Mouse (Mus musculus) heart, adult 8-10 months (tissue): Measurements from ENCODE around the gene Kpna6. TPM values are rescaled to one million over a fixed set of nuclear protein-coding genes. Genes with fewer than 3 reads are reported as not detected.
A peak's percentile ranks its signal among the peaks of the same experiment; 100 is the strongest.

Experiments used
- DNase-seq: peaks from one replicate; pipeline ENCODE4 v3.0.0; 2022; ENCODE audit warnings: low spot score
- total RNA-seq, 4 experiments: library from RNA; stranded (reverse); gene quantifications; 2 replicates each; pipeline ENCODE4 v1.2.4; 2022

The Kpna6 gene
- total RNA-seq, 4 experiments from 2014 or later = 59.7 to 77.9 (median 72.2) TPM

DNA sequence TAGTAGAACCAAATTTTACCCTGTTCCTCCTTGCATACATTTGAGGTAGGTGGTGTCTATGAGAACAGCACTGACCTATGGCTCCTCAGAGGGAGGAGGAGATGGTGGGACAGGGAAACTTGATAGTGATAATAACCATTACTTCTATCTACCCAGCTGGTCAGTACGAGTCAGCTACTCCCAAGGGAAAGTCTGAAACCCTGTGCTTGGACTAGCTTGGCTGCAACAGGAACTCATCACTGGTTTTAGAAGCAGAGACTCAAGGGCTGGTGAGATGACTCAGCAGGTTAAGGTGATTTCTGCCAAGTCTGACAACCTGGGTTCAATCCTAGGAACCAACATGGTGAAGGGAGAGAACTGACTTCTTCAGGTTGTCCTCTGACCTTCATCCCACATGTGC, 23.9 kb downstream of the Kpna6 start:
- DNase-seq = no peak

GRCm38 (mm10) chr4:129645204-129645603, 27.4 kb downstream of the Kpna6 start:
- DNase-seq = no peak

DNA sequence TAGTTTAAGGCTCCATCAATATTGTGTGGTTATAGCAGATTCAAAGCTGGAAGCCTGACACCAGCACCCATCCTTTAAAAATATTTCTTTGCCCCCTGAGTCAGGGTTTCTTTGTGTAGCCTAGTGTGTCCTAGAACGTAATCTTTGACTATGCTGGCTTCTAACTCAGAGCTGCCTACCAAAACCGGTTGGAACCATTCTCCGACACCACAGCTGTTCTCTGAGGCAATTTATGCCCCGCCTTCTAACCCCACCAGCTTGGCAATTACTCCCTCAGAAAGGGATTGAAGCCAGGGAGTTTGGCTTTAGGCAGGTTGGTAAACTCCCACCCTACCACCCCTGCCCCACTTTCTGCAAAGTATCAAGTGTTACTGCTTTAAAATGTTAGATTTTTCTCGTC, 30.8 kb downstream of the Kpna6 start:
- DNase-seq = no peak

- peak; percentile 98 for DNase-seq
Measured at GRCm38 (mm10) chr4:129640638-129641467, 31.7 kb downstream of the Kpna6 start, which contains the start of gene Txlna. Gene Txlna, minus strand, starts transcription at chr4:129641065.

DNA sequence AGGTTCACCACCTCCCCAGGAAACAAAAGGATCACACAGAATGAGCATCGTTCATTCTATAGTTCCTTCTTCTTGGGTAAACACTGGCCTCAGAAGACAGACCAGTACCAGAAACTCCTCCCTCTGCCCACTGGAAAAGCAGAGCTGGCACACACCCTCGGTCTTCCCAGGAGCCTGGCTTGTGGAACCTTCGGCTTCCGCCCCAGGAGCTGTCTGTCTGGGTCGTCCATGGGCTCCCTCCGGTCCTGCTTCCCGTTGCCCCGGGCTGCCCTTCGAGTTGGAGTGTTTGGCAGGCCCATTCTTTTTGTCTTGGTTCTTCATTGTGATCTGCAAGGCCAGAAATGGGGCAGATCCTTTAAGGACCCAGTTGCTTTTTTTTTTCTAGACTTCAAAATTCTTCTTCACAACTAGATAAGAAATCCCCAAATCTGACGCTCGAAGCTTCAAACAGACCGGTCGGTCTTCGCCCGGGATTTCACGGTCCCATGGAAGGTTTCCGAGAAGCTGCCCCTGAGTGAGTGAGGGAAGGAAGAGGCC, 32.4 kb downstream of the Kpna6 start:
- peak; percentile 33 for DNase-seq

GRCm38 (mm10) chr4:129639221-129639620, 33.3 kb downstream of the Kpna6 start:
- DNase-seq = no peak

- DNase-seq = no peak
Measured at GRCm38 (mm10) chr4:129633852-129634251, 38.7 kb downstream of the Kpna6 start.

DNA sequence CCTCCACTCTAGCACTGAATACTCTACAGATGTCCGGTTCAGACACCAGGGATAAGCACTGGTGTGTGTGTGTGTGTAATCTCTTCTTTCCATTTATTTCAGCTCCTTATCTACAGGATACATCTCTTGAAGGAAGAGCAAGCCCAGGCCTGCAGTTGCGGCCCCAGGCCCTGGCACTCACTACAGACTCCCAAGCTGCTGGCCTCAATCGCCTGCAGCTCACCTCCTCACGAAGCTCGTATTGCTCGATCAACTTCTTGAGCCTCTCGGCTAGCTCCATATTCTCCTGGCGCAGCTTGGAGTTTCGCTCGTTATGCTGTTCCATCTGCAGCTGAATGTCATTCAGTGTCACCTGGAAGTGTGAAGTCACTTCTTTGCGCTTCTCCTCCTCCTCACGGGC, 40.7 kb downstream of the Kpna6 start:
- DNase-seq = no peak

DNA sequence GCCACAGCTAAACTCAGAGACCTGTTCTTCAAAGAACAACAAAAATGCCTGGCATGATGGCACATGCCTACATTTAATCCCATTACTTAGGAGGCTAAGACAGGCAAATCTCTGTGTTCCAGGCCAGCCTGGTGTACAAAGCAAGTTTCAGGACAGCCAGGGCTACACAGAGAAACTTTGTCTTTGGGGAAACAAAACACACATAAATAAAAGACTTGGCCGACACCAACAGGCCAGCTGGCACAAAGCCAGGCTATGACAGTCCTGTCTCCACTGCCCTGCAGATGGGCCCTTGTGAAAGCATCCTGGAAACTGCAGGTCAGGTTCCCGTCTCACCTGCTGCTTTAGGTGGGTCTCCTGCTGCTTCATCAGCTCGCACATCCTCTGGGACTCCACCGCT, 41.6 kb downstream of the Kpna6 start:
- no peak for DNase-seq

- no peak for DNase-seq
Measured at GRCm38 (mm10) chr4:129626035-129626434, 46.5 kb downstream of the Kpna6 start.

- no peak for DNase-seq
Measured at GRCm38 (mm10) chr4:129625496-129625895, 47.1 kb downstream of the Kpna6 start.

GRCm38 (mm10) chr4:129625029-129625370, 47.6 kb downstream of the Kpna6 start:
- DNase-seq = peak; percentile 39

- peak; percentile 90 for DNase-seq
Measured at GRCm38 (mm10) chr4:129624281-129625028, 48.1 kb downstream of the Kpna6 start.

GRCm38 (mm10) chr4:129623681-129624091, 48.9 kb downstream of the Kpna6 start, which contains the start of gene Ccdc28b:
Gene Ccdc28b, minus strand, starts transcription at chr4:129623947.
- DNase-seq = peak; percentile 81

DNA sequence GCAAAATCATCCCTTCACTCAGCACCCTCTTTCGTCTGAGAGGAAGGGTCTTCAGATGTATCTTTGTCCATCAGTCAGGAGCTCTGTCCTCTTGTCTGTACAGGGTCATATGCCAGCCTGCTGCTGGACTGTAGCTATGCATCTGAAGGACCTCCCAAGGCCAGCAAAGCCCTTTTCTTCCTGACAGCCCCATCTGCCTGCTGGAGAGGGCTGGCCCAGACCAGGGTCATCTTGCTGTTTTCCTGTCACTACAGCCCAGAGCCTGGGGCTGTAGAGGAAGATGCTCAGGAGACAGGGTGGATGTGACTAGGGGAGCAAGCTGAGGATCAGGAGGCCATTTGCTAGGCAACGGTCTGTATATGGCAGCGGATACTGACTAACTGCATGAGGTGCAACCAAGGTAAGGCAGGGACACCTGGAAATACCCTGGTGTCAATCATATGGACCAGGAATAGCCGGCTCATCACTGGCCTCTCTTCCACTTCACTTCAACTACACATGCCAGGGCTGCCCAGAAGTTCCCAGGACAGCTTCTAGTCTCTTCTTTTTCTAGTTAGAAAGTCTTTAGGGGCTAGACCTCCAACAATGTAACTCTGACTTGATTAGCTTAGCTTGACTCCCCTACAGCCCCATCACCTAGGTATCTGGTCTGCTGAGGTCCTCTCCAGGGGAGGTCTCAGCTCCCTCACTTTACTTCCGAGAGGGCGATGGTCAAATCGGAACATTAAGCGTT, 49.6 kb downstream of the Kpna6 start:
- DNase-seq = no peak

- DNase-seq = no peak
Measured at GRCm38 (mm10) chr4:129622120-129622802, 50.3 kb downstream of the Kpna6 start.

- DNase-seq = peak; percentile 78
Measured at GRCm38 (mm10) chr4:129621283-129621841, 51.2 kb downstream of the Kpna6 start.

GRCm38 (mm10) chr4:129620419-129621282, 51.9 kb downstream of the Kpna6 start:
- DNase-seq = no peak

GRCm38 (mm10) chr4:129618786-129619691, 53.5 kb downstream of the Kpna6 start, which contains the start of gene Iqcc:
Gene Iqcc, minus strand, starts transcription at chr4:129619099.
- peak; percentile 97 for DNase-seq
